Mouse (Mus musculus): ENCODE data around the gene Fam120a.

- TF ChIP-seq CTCF (IDR thresholded peaks at IDR 0.05; ENCODE audit: low read depth) (no peak), EP300 (optimal IDR thresholded peaks at IDR 0.05) (no peak)
Observed at GRCm38 (mm10) chr13:48963111-48963510, 4.7 kb downstream of the Fam120a start.

All from stomach, postnatal 0 days (tissue).